Mouse (Mus musculus) forebrain, embryonic 16.5 days (tissue): ENCODE data around the gene Foxa3. TPM values are rescaled to one million over a fixed set of nuclear protein-coding genes. Genes with fewer than 3 reads are reported as not detected.

ENCODE experiments used
- ATAC-seq: fragments of 200-750 bp; cut with Nextera tagmentation; 2 replicates; pipeline ENCODE4 v1.8.0; 2017; ENCODE audit warnings: mild to moderate bottlenecking, moderate library complexity
- H3K27ac ChIP-seq: fragments of 300-500 bp; sonication (generic); 2 replicates; pipeline ENCODE4 v1.5.1; 2014; ENCODE audit warnings: low read length, control low read depth
- H3K27me3 ChIP-seq: fragments of 300-500 bp; sonication (generic); replicated peaks from 2 replicates; pipeline ENCODE4 v1.6.1; 2014; ENCODE audit warnings: low read length; ENCODE audit not compliant: control insufficient read depth, insufficient read depth
- H3K36me3 ChIP-seq: fragments of 300-500 bp; sonication (generic); 2 replicates; pipeline ENCODE4 v1.6.1; 2014; ENCODE audit not compliant: control insufficient read depth, insufficient read depth
- H3K4me1 ChIP-seq: fragments of 300-500 bp; sonication (generic); replicated peaks from 2 replicates; pipeline ENCODE4 v1.6.1; 2014; ENCODE audit warnings: low read length; ENCODE audit not compliant: control insufficient read depth, insufficient read depth
- H3K4me2 ChIP-seq: fragments of 300-500 bp; sonication (generic); 2 replicates; pipeline ENCODE4 v1.6.1; 2014; ENCODE audit warnings: mild to moderate bottlenecking, low read length, control low read depth
- H3K4me3 ChIP-seq: fragments of 300-500 bp; sonication (generic); replicated peaks from 2 replicates; pipeline ENCODE4 v1.5.1; 2014; ENCODE audit warnings: mild to moderate bottlenecking, low read length, control low read depth
- H3K9ac ChIP-seq: fragments of 300-500 bp; sonication (generic); replicated peaks from 2 replicates; pipeline ENCODE4 v1.6.1; 2014; ENCODE audit warnings: low read depth, low read length, control low read depth
- H3K9me3 ChIP-seq: fragments of 300-500 bp; sonication (generic); 2 replicates; pipeline ENCODE4 v1.6.1; 2016; ENCODE audit warnings: low read length; ENCODE audit not compliant: control insufficient read depth
- WGBS: fragments of 180-500 bp; shearing (Covaris S2); extraction: QIAGEN DNeasy Blood & Tissue Kit; methylation state at CpG from one replicate; pipeline ENCODE4 v1.1.7; 2014; 5-methylcytosine and 5-hydroxymethylcytosine counted together
- polyA plus RNA-seq: library from polyadenylated mRNA; unstranded; fragments of >200 nt; fragmentation: Nextera tagmentation; extraction: Ambion mirVana; gene quantifications from 2 replicates; pipeline ENCODE4 v1.2.1, GENCODE M21; 2015

Foxa3 gene
- polyA plus RNA-seq, 1 experiment from 2014 or later = not detected

DNA sequence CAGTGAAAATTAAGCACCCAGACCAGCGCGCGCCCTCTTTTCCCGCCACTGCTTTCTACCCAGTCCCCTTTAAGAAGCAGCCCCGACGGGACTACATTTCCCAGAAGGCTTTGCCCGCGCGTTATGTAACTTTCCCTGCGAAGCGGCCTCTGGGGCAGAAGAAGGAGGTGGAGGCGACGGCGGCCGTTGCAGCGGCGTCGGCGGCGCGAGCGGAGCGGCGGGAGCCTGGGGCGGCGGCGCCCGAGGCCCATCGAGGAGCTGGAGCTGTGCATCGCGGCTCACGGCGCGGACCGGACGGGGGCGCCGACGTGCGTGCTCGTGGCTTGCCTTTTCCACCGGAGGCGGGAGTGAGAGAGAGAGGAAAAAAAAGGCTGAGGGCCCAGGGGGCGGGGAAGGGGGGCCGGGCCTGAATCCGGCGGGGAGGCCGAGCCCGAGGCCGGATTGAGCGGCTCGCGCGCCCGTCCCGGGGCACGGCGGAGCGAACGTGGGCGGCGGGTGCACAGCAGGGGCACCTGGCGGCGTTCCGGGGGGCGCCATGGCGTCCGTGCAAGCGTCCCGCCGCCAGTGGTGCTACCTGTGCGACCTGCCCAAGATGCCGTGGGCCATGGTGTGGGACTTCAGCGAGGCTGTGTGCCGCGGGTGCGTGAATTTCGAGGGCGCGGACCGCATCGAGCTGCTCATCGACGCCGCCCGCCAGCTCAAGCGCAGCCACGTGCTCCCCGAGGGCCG is 19.3 kb downstream of the Foxa3 start, which contains the start of gene Irf2bp1:
Irf2bp1 (plus strand) TSS at position 143 of the 729 bp plus-strand sequence.
- Histone ChIP-seq H3K9ac (peak within 1 kb of the TSS; percentile 88), H3K4me2 (peak within 1 kb of the TSS; percentile 87), H3K27ac (peak within 1 kb of the TSS; percentile 95), H3K27me3 (no peaks in the 10 kb centered on the region), H3K36me3 (peaks cover 9% of the 10 kb centered on the region), H3K4me1 (peaks cover 40% of the 10 kb centered on the region), H3K4me3 (peak within 1 kb of the TSS; percentile 91), H3K9me3 (no peaks in the 10 kb centered on the region)
- ATAC-seq = peak; percentile 78
- WGBS = under 1% methylated on average over 85 of the region's 90 CpGs

DNA sequence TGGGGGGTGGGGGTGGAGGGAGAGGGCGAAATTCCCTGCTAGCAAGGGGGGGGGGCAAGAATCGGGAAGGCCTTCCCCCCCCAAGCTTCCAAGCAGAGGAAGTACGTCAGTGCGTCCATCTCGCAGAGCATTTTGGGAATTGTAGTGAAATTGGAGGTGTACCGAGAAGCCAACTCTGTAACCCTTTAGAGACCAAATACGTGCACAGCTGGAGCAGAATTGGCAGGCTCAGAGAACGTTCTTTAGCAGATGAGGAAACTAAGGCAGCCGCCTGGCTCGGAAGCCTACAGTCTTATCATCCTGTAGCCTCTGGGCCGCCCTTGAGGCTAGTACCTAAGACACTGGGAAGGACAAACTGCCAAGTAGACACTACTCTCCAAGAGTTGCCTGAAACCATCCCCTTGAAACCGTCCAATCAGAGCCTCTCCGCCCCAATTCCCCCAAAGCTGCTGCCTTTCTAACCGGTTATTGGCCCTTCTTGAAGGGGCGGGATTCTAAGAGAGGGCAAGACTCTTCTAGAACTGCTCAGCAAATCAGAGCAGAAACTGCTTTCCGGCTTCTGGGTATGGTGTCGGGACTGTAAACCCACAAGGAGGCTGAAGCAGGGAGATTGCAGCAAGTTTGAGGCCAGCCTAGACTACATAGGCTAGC is 20.4 kb downstream of the Foxa3 start:
- 2% methylated on average over 17 of the region's 17 CpGs for WGBS
- Histone ChIP-seq H3K4me2 (peak overlapping the region; percentile 79), H3K4me1 (peaks cover 40% of the 10 kb centered on the region), H3K36me3 (peaks cover 9% of the 10 kb centered on the region), H3K9ac (peak overlapping the region; percentile 82), H3K27ac (peak overlapping the region; percentile 65), H3K27me3 (no peaks in the 10 kb centered on the region), H3K4me3 (peak overlapping the region; percentile 48), H3K9me3 (no peaks in the 10 kb centered on the region)
- peak; percentile 65 for ATAC-seq

DNA sequence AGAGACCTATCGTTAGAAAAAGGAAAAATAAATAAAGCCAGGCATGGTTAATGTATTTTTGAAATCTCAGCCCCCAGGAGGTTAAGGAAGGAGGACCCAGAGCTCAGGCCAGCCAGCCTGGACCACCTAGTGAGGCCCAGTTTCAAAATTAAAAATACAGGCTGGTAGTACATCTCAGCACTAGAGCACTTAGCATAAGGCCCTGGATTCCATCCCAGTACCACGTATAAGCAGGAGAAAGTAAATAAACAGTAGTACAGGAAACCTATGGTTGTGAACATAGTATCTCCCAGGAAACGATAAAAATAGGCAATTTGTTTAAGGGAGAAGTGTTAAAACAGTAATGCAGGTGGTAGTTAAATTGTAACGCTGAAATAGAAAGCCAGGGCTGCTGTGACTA is 21.2 kb downstream of the Foxa3 start:
- WGBS = 42% methylated on average over 4 of the region's 4 CpGs
- no peak for ATAC-seq
- H3K9me3 ChIP-seq = no peaks in the 10 kb centered on the region
- H3K4me2 ChIP-seq = peak overlapping the region; percentile 79
- peaks cover 9% of the 10 kb centered on the region for H3K36me3 ChIP-seq
- peak overlapping the region; percentile 82 for H3K9ac ChIP-seq
- no peak overlapping the region; the same call in 1 of the 2 replicates for H3K27ac ChIP-seq
- no peaks in the 10 kb centered on the region for H3K27me3 ChIP-seq
- H3K4me1 ChIP-seq = peaks cover 40% of the 10 kb centered on the region
- peak overlapping the region; percentile 48 for H3K4me3 ChIP-seq

DNA sequence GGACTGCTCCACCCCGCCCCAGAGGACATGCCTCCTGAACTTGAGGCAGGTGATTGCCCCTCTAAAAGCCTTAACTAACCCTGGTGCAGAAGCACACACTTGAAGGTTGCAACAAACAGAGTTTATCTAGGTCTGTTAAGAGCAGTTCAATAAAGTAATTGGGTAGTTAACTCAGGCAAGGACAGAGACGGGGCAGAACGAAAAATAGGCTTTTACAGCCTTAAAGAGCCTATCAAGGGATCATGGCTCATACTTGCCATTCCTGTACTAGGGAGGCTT is 21.6 kb downstream of the Foxa3 start:
- WGBS = 76% methylated on average over 3 of the region's 3 CpGs
- Histone ChIP-seq H3K4me1 (peaks cover 36% of the 10 kb centered on the region), H3K9me3 (no peaks in the 10 kb centered on the region), H3K36me3 (peaks cover 6% of the 10 kb centered on the region), H3K4me2 (no peak overlapping the region), H3K9ac (no peak overlapping the region), H3K4me3 (no peak overlapping the region), H3K27ac (no peak overlapping the region), H3K27me3 (no peaks in the 10 kb centered on the region)
- no peak for ATAC-seq

DNA sequence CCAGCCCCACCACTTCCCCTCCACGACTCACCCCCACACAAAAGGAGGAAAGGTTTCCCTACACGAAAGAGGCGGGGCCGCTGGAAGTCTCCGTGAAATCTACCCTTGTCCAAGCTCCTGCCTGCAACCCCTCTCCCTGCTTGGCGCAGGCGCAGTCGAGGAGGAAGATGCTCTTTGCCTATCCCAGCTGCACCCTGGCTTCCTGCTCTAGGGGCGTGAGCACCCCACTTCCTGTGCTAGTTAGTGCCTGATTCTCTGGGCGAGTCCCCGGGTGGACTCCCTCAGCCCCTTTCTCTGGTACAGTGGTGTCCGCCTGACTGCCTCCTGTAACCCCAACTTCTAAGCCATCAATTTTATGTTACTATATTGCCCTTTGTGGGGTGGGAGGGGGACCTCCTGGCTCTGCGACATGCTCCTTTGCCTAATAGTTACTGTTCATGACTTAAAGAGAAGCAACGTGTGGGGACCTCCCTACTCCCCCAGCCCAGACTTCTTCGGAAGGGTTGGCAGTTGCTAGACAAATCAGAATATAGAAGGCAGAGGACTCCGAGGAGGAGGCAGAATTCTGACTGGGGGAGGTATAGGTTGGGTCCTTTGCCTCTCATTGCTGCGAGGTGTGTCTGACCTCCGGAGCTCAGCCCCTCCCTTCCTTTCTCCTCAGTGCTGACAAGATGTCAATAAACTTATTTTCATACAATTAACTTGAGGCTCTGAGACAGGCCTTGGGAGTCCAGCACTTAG is 22.1 kb downstream of the Foxa3 start:
- H3K4me1 ChIP-seq = peaks cover 31% of the 10 kb centered on the region
- H3K36me3 ChIP-seq = peaks cover 4% of the 10 kb centered on the region; the same call in 1 of the 2 replicates
- ATAC-seq = no peak
- peak overlapping the region; percentile 9; the same call in 1 of the 2 replicates for H3K4me2 ChIP-seq
- peak overlapping the region; percentile 18 for H3K4me3 ChIP-seq
- no peaks in the 10 kb centered on the region for H3K27me3 ChIP-seq
- WGBS = 52% methylated on average over 18 of the region's 18 CpGs
- no peaks in the 10 kb centered on the region for H3K9me3 ChIP-seq
- peak overlapping the region; percentile 13; the same call in 1 of the 2 replicates for H3K9ac ChIP-seq
- no peak overlapping the region for H3K27ac ChIP-seq

DNA sequence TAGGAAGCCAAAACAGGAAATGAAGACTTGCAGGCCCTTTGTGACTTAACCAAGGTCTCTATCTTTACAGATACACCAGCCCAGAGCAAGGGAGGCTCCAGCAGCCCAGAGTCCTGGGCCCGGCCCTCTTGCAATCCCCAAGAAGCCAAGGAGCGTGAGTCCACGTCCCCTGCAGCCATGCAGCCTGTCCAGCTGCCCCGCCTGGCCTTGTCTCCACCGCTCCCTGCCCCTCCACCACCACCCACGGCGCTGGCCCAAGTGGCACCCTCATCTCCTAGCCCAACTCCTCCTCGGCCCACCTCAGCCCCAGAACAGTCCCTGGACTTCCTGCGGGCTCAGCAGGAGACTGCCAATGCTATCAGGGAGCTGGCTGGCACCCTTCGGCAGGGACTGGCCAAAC is 22.9 kb downstream of the Foxa3 start:
- Histone ChIP-seq H3K4me2 (0 out of 2 replicates have a peak overlapping the region, but pooled peaks have one; percentile 9), H3K9ac (peak overlapping the region; percentile 29; the same call in 1 of the 2 replicates), H3K36me3 (no peaks in the 10 kb centered on the region), H3K27me3 (no peaks in the 10 kb centered on the region), H3K4me1 (peaks cover 23% of the 10 kb centered on the region), H3K4me3 (peak overlapping the region; percentile 6), H3K9me3 (no peaks in the 10 kb centered on the region), H3K27ac (no peak overlapping the region)
- WGBS = 60% methylated on average over 10 of the region's 10 CpGs
- no peak for ATAC-seq

DNA sequence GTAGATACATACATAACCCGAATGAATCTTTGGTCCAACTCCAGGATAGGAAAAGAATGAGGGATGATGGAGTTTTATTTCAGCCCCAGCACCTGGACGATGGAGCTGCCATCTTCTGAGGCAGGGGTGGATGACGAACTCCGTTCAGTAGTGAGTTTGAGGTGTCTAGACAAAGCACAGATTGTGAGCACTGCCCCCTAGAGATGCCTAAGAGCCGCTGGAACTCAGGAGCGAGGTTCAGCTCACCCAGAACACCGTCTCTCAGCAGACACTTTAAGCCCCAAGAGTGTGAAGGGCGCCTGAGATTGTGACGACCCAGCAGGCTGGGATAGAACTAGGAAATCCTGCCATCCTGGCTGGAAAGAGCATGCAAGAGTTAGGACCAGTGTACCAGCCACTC is 24.5 kb downstream of the Foxa3 start:
- Histone ChIP-seq H3K9me3 (no peaks in the 10 kb centered on the region), H3K4me1 (peaks cover 22% of the 10 kb centered on the region), H3K4me2 (no peak overlapping the region), H3K27me3 (no peaks in the 10 kb centered on the region), H3K4me3 (no peak overlapping the region), H3K27ac (no peak overlapping the region), H3K9ac (no peak overlapping the region), H3K36me3 (no peaks in the 10 kb centered on the region)
- no peak for ATAC-seq
- 25% methylated on average over 9 of the region's 9 CpGs for WGBS

DNA sequence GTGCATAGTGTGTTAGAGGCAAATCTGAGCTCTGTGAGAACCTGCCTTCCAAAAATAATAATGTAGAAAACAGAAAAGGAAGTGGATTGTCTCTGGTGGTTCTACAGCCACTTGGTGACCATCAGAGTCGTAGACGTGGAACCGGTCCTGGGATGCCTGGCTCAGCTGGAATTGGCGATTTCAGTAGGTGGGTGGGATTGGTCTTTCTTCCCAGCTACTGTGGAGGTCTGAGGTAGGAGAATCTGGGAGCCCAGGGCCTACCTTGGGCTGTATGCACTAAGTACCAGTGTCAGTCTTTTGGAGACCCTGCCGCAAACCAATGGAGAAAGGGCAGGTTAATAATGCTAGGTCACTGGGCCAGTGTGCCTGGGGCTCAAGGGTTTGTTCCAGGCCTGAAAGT is 30.3 kb downstream of the Foxa3 start:
- H3K4me3 ChIP-seq = peak overlapping the region; percentile 67; the same call in 1 of the 2 replicates

DNA sequence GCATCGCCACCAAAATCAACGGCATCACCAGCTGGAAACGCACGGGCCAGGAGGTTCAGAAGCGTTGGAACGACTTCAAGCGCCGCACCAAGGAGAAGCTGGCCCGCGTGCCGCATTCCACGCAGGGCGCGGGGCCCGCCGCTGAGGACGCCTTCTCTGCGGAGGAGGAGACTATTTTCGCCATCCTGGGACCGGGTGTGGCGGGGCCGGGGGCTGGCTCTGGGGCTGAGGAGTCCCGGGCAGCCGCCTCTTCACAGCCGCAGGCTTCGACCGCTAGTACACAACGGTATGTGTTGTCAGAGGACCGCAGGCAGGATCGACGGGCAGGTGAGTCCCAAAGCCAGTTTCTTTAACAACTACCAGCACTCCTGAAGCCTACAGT is 31.1 kb downstream of the Foxa3 start:
- H3K27me3 ChIP-seq = peaks cover 2% of the 10 kb centered on the region; the same call in 1 of the 2 replicates
- 3% methylated on average over 31 of the region's 31 CpGs for WGBS
- H3K9me3 ChIP-seq = no peaks in the 10 kb centered on the region
- no peaks in the 10 kb centered on the region for H3K36me3 ChIP-seq
- peak overlapping the region; percentile 93 for H3K4me2 ChIP-seq
- ATAC-seq = no peak
- H3K4me3 ChIP-seq = peak overlapping the region; percentile 67
- no peak overlapping the region for H3K27ac ChIP-seq
- peak overlapping the region; percentile 70 for H3K9ac ChIP-seq
- peaks cover 35% of the 10 kb centered on the region for H3K4me1 ChIP-seq

More for the DNA sequence above, 30.3 kb downstream of the Foxa3 start:
- no peak overlapping the region for H3K9ac ChIP-seq
- no peaks in the 10 kb centered on the region for H3K9me3 ChIP-seq
- ATAC-seq = no peak
- WGBS = 87% methylated on average over 5 of the region's 5 CpGs
- no peaks in the 10 kb centered on the region for H3K36me3 ChIP-seq
- no peak overlapping the region for H3K27ac ChIP-seq
- H3K27me3 ChIP-seq = peaks cover 2% of the 10 kb centered on the region; the same call in 1 of the 2 replicates
- H3K4me2 ChIP-seq = peak overlapping the region; percentile 93; the same call in 1 of the 2 replicates
- peaks cover 35% of the 10 kb centered on the region for H3K4me1 ChIP-seq
